Mouse (Mus musculus): ENCODE measurements around the gene Slc25a53. TPM values are rescaled to one million over a fixed set of nuclear protein-coding genes. Genes with fewer than 3 reads are reported as not detected.

Gene Slc25a53
- polyA plus RNA-seq (2012; ENCODE audit: low replicate concordance): 0.20 and 0.65 TPM in 2 replicates

DNA sequence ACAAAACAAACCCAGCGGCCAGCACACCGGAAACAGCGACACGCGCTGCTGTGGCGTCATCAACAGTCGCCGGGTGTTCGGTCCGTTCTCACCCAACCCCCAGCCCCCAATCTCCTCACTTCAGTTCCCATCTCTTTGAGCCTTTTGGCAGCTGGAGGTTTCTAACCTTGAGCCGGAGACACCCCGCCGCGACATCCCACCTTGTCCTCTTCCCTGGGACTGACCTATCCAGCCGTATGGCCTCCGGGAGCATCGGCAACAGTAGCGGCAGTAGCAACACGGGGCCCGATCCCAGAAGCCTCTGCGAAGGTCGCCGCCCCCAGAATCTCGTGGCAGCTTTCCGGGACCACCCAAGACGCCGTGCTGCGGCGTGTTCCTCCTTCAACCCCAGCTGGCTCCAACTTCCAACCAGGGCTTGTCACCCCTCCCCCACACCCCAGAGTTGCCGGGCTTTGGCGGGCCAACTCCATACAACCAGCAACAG lies at the start of gene Slc25a53:
Slc25a53 (minus strand) TSS at position 303 of the 484 bp plus-strand sequence.

GRCm38 (mm10) chrX:137049425-137050225 lies 11.5 kb upstream of the Slc25a53 start, which contains the start of gene Fam199x:
Fam199x (plus strand) TSS chrX:137049594.

DNA sequence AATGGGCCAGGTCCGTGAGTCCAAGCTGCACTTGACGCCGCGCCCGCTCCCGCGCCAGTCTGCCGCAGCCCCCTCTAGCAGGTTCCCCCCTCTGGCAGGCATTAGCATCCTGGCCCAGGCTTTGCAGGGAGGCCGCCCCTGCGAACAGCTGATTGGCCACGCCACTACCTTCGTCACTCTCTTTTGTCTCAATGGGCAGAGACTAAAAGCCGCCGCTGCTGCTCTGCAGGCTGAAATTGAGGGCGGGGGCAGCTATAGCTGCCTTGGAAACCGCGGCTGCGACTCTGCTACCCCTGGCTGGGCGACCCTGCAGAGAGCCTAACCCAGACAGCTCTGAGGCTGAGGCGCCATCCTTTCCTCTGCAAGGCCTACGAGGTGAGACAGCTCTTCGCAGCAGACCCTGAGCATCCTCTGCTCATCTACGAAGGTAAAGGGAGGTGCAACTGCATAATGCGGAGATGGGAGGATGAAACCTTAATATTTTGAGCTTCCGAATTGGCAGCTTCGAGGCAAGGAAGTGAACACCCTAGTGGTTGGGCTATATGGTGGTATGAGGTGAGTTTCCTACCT lies 45.0 kb downstream of the Slc25a53 start, which contains the start of gene Zcchc18:
Zcchc18 (plus strand) TSS at position 178 of the 570 bp plus-strand sequence.

DNA sequence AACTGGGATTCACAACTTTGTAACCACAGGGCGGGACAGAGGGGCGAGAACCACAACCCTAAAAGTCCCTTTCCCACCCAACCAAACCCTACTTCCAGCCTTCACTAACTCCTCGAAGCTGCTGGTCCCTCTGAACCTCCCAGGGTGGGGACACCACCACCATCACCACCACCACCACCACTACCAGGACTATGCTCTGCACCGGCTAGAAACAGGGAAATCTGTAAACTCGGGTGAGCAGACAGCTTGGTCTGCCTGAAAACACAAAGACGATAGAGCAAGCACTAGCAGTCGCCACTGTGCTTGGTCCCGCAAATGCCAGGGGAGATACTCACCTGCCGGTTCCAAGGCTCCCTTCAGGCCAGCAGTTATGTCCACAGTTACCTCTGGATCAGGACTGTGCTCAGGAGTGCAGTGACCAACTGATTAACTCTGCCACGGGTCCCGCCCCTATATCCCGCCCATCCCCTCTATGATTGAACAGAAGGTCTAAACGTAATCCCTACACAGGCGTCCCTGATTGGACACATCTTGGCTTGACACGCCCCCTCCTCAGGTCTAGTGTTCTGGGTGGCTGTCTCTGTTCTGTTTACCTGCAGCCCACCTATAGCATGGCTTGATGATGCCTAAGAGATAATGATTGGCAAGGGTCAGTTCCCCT lies 61.5 kb downstream of the Slc25a53 start, which contains the start of the genes Tmsb15l and Tmsb15b1:
Tmsb15l (minus strand) TSS at position 446 of the 661 bp plus-strand sequence.
Tmsb15b1 (minus strand) TSS at position 451 of the 661 bp plus-strand sequence.

GRCm38 (mm10) chrX:136975397-136975796 lies 62.7 kb downstream of the Slc25a53 start, which contains the start of gene Tmsb15b2:
Tmsb15b2 (minus strand) TSS chrX:136975497.

Other genes starting within 250 kb of the Slc25a53 start
- 0.24 and 1.0 TPM in 2 replicates for gene Plp1, start 215.6 kb downstream of the Slc25a53 start, polyA plus RNA-seq (2012; ENCODE audit: low replicate concordance)
- gene Rab9b, start 169.5 kb downstream of the Slc25a53 start, polyA plus RNA-seq (2012; ENCODE audit: low replicate concordance): not detected in 2 replicates
- not detected in 2 replicates for gene H2bfm, start 111.0 kb downstream of the Slc25a53 start, polyA plus RNA-seq (2012; ENCODE audit: low replicate concordance)
- gene Tmsb15b2, start 62.8 kb downstream of the Slc25a53 start, polyA plus RNA-seq (2012; ENCODE audit: low replicate concordance): not detected in 2 replicates
- gene Tmsb15l, start 61.4 kb downstream of the Slc25a53 start, polyA plus RNA-seq (2012; ENCODE audit: low replicate concordance): not detected in 2 replicates
- not detected in 2 replicates for gene Tmsb15b1, start 61.4 kb downstream of the Slc25a53 start, polyA plus RNA-seq (2012; ENCODE audit: low replicate concordance)
- 0.08 and 0.87 TPM in 2 replicates for gene Zcchc18, start 45.1 kb downstream of the Slc25a53 start, polyA plus RNA-seq (2012; ENCODE audit: low replicate concordance)
- gene Fam199x, start 11.3 kb upstream of the Slc25a53 start, polyA plus RNA-seq (2012; ENCODE audit: low replicate concordance): 0.56 and 0.64 TPM in 2 replicates
- 0.10 TPM in 1 of 2 replicates, not detected in the other for gene Esx1, start 83.8 kb upstream of the Slc25a53 start, polyA plus RNA-seq (2012; ENCODE audit: low replicate concordance)

Data from leukemia stem cell, adult 10-12 weeks (primary cell).